Mouse (Mus musculus) MEL (cell line): Measurements from ENCODE around the gene Kctd11.

Experiments
- CTCF ChIP-seq, 3 experiments: IDR thresholded peaks in 2 of 3; conservative IDR thresholded peaks in 1 of 3; 2 replicates each; pipeline ENCODE4 v1.5.1; 2011 to 2012; ENCODE audit warnings: low read length in 3 of 3, low read depth in 2 of 3, mild to moderate bottlenecking in 2 of 3, improper control_type of control experiment in 1 of 3, inconsistent platforms in 1 of 3, mixed read lengths in 1 of 3, moderate library complexity in 1 of 3; ENCODE audit not compliant: control insufficient read depth in 1 of 3, insufficient read depth in 1 of 3, poor library complexity in 1 of 3, severe bottlenecking in 1 of 3
- HCFC1 ChIP-seq: IDR thresholded peaks from 2 replicates; pipeline ENCODE4 v1.6.1; 2012; ENCODE audit warnings: low read depth, mild to moderate bottlenecking, inconsistent platforms, low read length, improper control_type of control experiment, moderate library complexity
- MEF2A ChIP-seq: IDR thresholded peaks from 2 replicates; pipeline ENCODE4 v1.6.1; 2014; ENCODE audit warnings: low read depth, mild to moderate bottlenecking, inconsistent platforms, low read length, improper control_type of control experiment; ENCODE audit not compliant: poor library complexity, insufficient replicate concordance, severe bottlenecking; ENCODE audit errors: extremely low read depth

DNA sequence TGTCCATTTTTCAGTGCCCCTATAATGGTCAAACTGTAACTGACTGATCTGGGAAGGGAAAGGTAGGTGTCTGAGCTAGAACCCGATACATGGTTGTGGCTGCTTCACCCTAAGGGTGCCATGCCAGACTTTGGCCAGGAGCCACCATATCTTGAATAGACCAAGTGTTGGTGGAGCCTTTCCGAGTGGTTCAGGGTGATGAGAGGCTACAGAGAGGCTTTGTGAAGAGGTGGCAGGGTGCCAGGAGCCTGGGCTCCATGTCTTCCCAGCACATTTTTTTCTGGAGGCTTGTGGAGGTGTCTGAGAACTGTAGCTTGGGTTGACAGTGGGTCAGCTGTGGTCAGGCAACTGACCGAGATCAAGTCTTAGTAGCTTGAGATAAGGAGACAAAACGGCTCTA is 10.3 kb upstream of the Kctd11 start:
- no peak for TF ChIP-seq HCFC1
- TF ChIP-seq CTCF (IDR thresholded peaks at IDR 0.05 in 2 of 3, conservative IDR thresholded peaks at IDR 0.05 in 1 of 3; ENCODE audit: control insufficient read depth in 1 of 3, insufficient read depth in 1 of 3, low read depth in 2 of 3, low read length in 3 of 3, poor library complexity in 1 of 3, severe bottlenecking in 1 of 3), result no peak
- no peak for TF ChIP-seq MEF2A
